Mouse (Mus musculus): ENCODE data around the gene Ppp1r15a. TPM values are rescaled to one million over a fixed set of nuclear protein-coding genes. Genes with fewer than 3 reads are reported as not detected.
"Not testable (repeated sequence)": the region's sequence is repeated elsewhere in the genome, so short reads cannot be mapped to it uniquely, and the experiment has no call there.

The Ppp1r15a gene
- polyA plus RNA-seq, 1 experiment from 2014 or later, result 12.9 TPM

DNA sequence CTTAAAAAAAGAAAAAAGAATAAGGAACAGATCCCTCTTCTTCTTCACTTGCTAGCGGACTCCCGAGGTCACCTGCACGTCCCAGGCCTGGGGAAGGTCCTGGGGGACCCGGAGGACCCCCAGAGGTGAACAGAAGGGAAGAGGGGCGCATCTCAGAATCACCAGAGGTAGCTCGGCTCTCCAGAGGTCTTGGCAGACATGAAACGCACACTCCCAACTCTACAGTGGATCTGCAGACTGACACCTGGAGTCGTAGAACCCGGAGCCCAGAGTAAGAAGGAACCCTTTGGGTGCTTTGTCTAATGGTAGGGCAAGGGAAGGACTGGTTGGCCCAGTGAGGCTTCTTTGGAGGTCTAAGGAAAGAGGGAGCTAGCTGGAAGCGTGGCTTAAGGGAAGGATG, 11.5 kb upstream of the Ppp1r15a start:
- no peaks in the 10 kb centered on the region for H3K27me3 ChIP-seq (ENCODE audit: control insufficient read depth, insufficient read depth, low read length)
- H3K4me2 ChIP-seq (replicated peaks), result peak overlapping the region; percentile 75
- H3K9ac ChIP-seq, result peak overlapping the region; percentile 65
- no peaks in the 10 kb centered on the region for H3K9me3 ChIP-seq (ENCODE audit: control insufficient read depth, low read length)
- peak overlapping the region; percentile 45 for H3K4me3 ChIP-seq (replicated peaks; ENCODE audit: low read length)
- no peak for DNase-seq (ENCODE audit: low spot score)
- peaks cover 7% of the 10 kb centered on the region; the same call in 1 of the 2 replicates for H3K4me1 ChIP-seq (replicated peaks; ENCODE audit: control insufficient read depth, insufficient read depth, low read length)
- H3K36me3 ChIP-seq (replicated peaks; ENCODE audit: control insufficient read depth, insufficient read depth), result no peaks in the 10 kb centered on the region
- no peak for ATAC-seq (ENCODE audit: low FRiP score)
- 77% methylated on average over 10 of the region's 10 CpGs for WGBS
- no peak overlapping the region for H3K27ac ChIP-seq

DNA sequence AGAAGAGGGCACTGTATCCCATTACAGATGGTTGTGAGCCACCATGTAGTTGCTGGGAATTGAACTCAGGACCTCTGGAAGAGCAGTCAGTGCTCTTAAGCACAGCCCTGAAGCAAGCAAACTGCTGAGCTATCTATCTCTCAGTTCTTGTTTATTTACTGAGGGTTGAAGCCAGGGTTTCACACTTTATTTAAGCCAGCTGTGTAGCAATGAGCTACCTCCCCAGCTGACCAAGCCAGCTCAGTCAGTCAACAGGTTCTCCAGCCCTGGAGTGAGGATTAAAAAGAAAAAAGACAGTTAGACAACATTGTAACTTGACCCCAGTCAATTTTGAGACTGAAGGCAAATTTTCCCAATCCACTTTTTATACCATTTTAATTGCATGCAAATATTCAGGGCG, 9.6 kb upstream of the Ppp1r15a start:
- Histone ChIP-seq H3K9me3 (ENCODE audit: control insufficient read depth, low read length) (no peaks in the 10 kb centered on the region), H3K36me3 (replicated peaks; ENCODE audit: control insufficient read depth, insufficient read depth) (no peaks in the 10 kb centered on the region), H3K4me2 (replicated peaks) (no peak overlapping the region), H3K27ac (no peak overlapping the region), H3K27me3 (ENCODE audit: control insufficient read depth, insufficient read depth, low read length) (no peaks in the 10 kb centered on the region), H3K4me1 (replicated peaks; ENCODE audit: control insufficient read depth, insufficient read depth, low read length) (peaks cover 7% of the 10 kb centered on the region; the same call in 1 of the 2 replicates), H3K4me3 (replicated peaks; ENCODE audit: low read length) (no peak overlapping the region), H3K9ac (no peak overlapping the region)
- ATAC-seq (ENCODE audit: low FRiP score) (no peak), DNase-seq (ENCODE audit: low spot score) (no peak)
- WGBS, result 69% methylated on average over 1 of the region's 1 CpGs

DNA sequence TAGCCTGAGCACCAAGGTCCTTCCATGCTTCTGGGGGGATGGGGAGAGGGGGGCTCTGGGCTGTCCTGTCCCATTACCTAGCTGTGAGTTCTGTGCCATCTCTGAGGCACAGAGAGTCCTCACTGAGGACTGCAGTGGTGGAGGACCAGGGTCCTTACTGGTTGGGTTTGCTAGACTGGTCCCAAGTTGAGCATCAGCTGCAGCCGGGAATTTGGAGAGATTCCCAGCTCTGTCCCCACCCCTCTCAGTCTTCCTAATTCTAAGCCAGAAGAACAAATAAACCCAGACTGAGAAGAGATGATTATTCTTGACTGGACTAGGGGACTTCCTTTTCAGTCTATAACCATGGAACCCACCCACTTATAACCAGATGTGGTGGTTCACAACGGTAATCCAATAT, 4.6 kb upstream of the Ppp1r15a start:
- Histone ChIP-seq H3K36me3 (replicated peaks; ENCODE audit: control insufficient read depth, insufficient read depth) (no peaks in the 10 kb centered on the region), H3K4me1 (replicated peaks; ENCODE audit: control insufficient read depth, insufficient read depth, low read length) (no peaks in the 10 kb centered on the region), H3K4me2 (replicated peaks) (no peak overlapping the region), H3K4me3 (replicated peaks; ENCODE audit: low read length) (no peak overlapping the region), H3K27ac (no peak overlapping the region), H3K9ac (no peak overlapping the region), H3K27me3 (ENCODE audit: control insufficient read depth, insufficient read depth, low read length) (no peaks in the 10 kb centered on the region), H3K9me3 (ENCODE audit: control insufficient read depth, low read length) (no peaks in the 10 kb centered on the region)
- WGBS, result 79% methylated on average over 2 of the region's 2 CpGs
- DNase-seq (ENCODE audit: low spot score) (no peak), ATAC-seq (ENCODE audit: low FRiP score) (no peak)

- Histone ChIP-seq H3K9ac (no peak overlapping the region), H3K4me1 (replicated peaks; ENCODE audit: control insufficient read depth, insufficient read depth, low read length) (peaks cover 10% of the 10 kb centered on the region), H3K4me2 (replicated peaks) (no peak overlapping the region), H3K36me3 (replicated peaks; ENCODE audit: control insufficient read depth, insufficient read depth) (no peaks in the 10 kb centered on the region), H3K27ac (no peak overlapping the region), H3K27me3 (ENCODE audit: control insufficient read depth, insufficient read depth, low read length) (no peaks in the 10 kb centered on the region), H3K4me3 (replicated peaks; ENCODE audit: low read length) (no peak overlapping the region), H3K9me3 (ENCODE audit: control insufficient read depth, low read length) (no peaks in the 10 kb centered on the region)
- no peak for ATAC-seq (ENCODE audit: low FRiP score)
- whole genome bisulfite sequencing, result 18% methylated on average over 6 of the region's 6 CpGs
- DNase-seq (ENCODE audit: low spot score), result no peak
These were observed 3.4 kb upstream of the Ppp1r15a start for GRCm38 (mm10) chr7:45529461-45529860.

DNA sequence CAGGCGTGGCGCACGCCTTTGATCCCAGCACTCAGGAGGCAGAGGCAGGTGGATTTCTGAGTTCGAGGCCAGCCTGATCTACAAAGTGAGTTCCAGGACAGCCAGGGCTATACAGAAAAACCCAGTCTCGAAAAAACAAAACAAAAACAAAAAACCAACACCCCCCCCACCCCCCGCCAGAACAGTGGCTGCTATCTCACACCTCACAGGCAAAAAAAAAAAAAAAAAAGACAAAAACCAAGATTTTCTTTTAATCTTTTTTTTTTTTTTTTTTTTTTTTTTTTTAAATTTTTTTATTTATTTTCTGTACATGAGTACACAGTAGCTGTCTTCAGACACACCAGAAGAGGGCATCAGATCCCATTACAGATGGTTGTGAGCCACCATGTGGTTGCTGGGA, 1.1 kb upstream of the Ppp1r15a start:
- ATAC-seq (ENCODE audit: low FRiP score); DNase-seq (ENCODE audit: low spot score); H3K9me3 ChIP-seq (ENCODE audit: control insufficient read depth, low read length); H3K36me3 ChIP-seq (replicated peaks; ENCODE audit: control insufficient read depth, insufficient read depth); H3K4me3 ChIP-seq (replicated peaks; ENCODE audit: low read length); H3K9ac ChIP-seq; H3K27me3 ChIP-seq (ENCODE audit: control insufficient read depth, insufficient read depth, low read length); H3K27ac ChIP-seq: not testable (repeated sequence)
- WGBS, result 93% methylated on average over 6 of the region's 6 CpGs
- Histone ChIP-seq H3K4me2 (replicated peaks) (peak overlapping the region; percentile 73; the same call in 1 of the 2 replicates), H3K4me1 (replicated peaks; ENCODE audit: control insufficient read depth, insufficient read depth, low read length) (peaks cover 18% of the 10 kb centered on the region)

DNA sequence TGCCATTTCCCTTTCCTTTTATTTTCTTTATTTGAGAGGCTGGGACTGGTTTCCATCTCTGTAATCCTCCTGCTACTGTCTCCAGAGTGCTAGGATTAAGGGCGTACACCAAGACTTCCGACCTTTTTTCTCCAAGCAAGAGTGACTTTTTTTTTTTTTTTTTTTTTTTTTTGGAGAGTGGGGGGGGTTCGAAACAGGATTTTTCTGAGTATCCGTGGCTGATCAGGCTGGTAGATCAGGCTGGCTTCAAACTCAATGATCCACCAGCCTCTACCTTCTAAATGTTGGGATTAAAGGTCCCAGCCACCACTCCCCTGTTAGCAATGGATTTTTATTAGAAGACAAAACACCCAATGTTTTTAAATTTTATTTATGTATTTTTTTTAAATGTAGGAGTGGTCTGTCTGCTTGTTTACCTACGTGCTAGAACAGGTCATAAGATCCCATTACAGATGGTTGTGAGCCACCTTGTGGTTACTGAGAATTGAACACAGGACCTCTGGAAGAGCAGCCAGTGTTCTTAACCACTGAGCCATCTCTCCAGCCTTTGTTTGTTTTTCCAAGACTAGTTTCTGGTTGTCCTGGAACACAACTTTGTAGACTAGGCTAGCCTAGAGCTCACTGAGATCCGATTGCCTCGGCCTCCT, 529 bp upstream of the Ppp1r15a start:
- Histone ChIP-seq H3K27ac (peak overlapping the region; percentile 83), H3K4me3 (replicated peaks; ENCODE audit: low read length) (peak overlapping the region; percentile 63), H3K4me2 (replicated peaks) (peak overlapping the region; percentile 73), H3K27me3 (ENCODE audit: control insufficient read depth, insufficient read depth, low read length) (no peaks in the 10 kb centered on the region), H3K36me3 (replicated peaks; ENCODE audit: control insufficient read depth, insufficient read depth) (0 out of 2 replicates have a peak, but pooled peaks cover 5% of the 10 kb centered on the region), H3K9ac (peak overlapping the region; percentile 77), H3K9me3 (ENCODE audit: control insufficient read depth, low read length) (no peaks in the 10 kb centered on the region), H3K4me1 (replicated peaks; ENCODE audit: control insufficient read depth, insufficient read depth, low read length) (peaks cover 21% of the 10 kb centered on the region)
- WGBS, result 25% methylated on average over 7 of the region's 7 CpGs
- ATAC-seq (ENCODE audit: low FRiP score) (no peak), DNase-seq (ENCODE audit: low spot score) (no peak)

- Histone ChIP-seq H3K9me3 (ENCODE audit: control insufficient read depth, low read length) (no peaks in the 10 kb centered on the region), H3K27me3 (ENCODE audit: control insufficient read depth, insufficient read depth, low read length) (no peaks in the 10 kb centered on the region), H3K4me1 (replicated peaks; ENCODE audit: control insufficient read depth, insufficient read depth, low read length) (peaks cover 21% of the 10 kb centered on the region), H3K9ac (peak overlapping the region; percentile 77), H3K4me2 (replicated peaks) (peak overlapping the region; percentile 73), H3K36me3 (replicated peaks; ENCODE audit: control insufficient read depth, insufficient read depth) (0 out of 2 replicates have a peak, but pooled peaks cover 5% of the 10 kb centered on the region), H3K4me3 (replicated peaks; ENCODE audit: low read length) (peak overlapping the region; percentile 63), H3K27ac (peak overlapping the region; percentile 83)
- WGBS, result 35% methylated on average over 12 of the region's 12 CpGs
- ATAC-seq (ENCODE audit: low FRiP score) (no peak), DNase-seq (ENCODE audit: low spot score) (no peak)
These were observed 1.0 kb downstream of the Ppp1r15a start for GRCm38 (mm10) chr7:45524841-45525621.

- 89% methylated on average over 13 of the region's 13 CpGs for WGBS
- H3K9ac ChIP-seq, result no peak overlapping the region
These were observed 2.3 kb downstream of the Ppp1r15a start for GRCm38 (mm10) chr7:45523678-45524170.

GRCm38 (mm10) chr7:45522957-45523676, 3.0 kb downstream of the Ppp1r15a start:
- no peak overlapping the region for H3K9ac ChIP-seq
- no peak overlapping the region for H3K4me3 ChIP-seq (replicated peaks; ENCODE audit: low read length)
- 72% methylated on average over 18 of the region's 18 CpGs for WGBS
- 0 out of 2 replicates have a peak, but pooled peaks cover 5% of the 10 kb centered on the region for H3K36me3 ChIP-seq (replicated peaks; ENCODE audit: control insufficient read depth, insufficient read depth)
- H3K4me2 ChIP-seq (replicated peaks), result peak overlapping the region; percentile 12
- ATAC-seq (ENCODE audit: low FRiP score) (no peak), DNase-seq (ENCODE audit: low spot score) (no peak)
- no peak overlapping the region for H3K27ac ChIP-seq
- H3K9me3 ChIP-seq (ENCODE audit: control insufficient read depth, low read length), result no peaks in the 10 kb centered on the region
- H3K27me3 ChIP-seq (ENCODE audit: control insufficient read depth, insufficient read depth, low read length), result no peaks in the 10 kb centered on the region
- H3K4me1 ChIP-seq (replicated peaks; ENCODE audit: control insufficient read depth, insufficient read depth, low read length), result peaks cover 21% of the 10 kb centered on the region

More at GRCm38 (mm10) chr7:45523678-45524170, 2.3 kb downstream of the Ppp1r15a start:
- Histone ChIP-seq H3K4me1 (replicated peaks; ENCODE audit: control insufficient read depth, insufficient read depth, low read length) (peaks cover 21% of the 10 kb centered on the region), H3K4me2 (replicated peaks) (peak overlapping the region; percentile 12), H3K27ac (no peak overlapping the region), H3K36me3 (replicated peaks; ENCODE audit: control insufficient read depth, insufficient read depth) (0 out of 2 replicates have a peak, but pooled peaks cover 5% of the 10 kb centered on the region), H3K27me3 (ENCODE audit: control insufficient read depth, insufficient read depth, low read length) (no peaks in the 10 kb centered on the region), H3K9me3 (ENCODE audit: control insufficient read depth, low read length) (no peaks in the 10 kb centered on the region), H3K4me3 (replicated peaks; ENCODE audit: low read length) (no peak overlapping the region)
- no peak for DNase-seq (ENCODE audit: low spot score)
- no peak for ATAC-seq (ENCODE audit: low FRiP score)

Data from hindbrain, embryonic 14.5 days (tissue).